Mouse (Mus musculus) limb, embryonic 12.5 days (tissue): ENCODE data around the gene Atxn2. TPM values are rescaled to one million over a fixed set of nuclear protein-coding genes. Genes with fewer than 3 reads are reported as not detected.

Experiments
- ATAC-seq: fragments of 200-750 bp; cut with Nextera tagmentation; 2 replicates; pipeline ENCODE4 v1.8.0; 2017; ENCODE audit warnings: low read depth, moderate TSS enrichment; ENCODE audit not compliant: insufficient number of reproducible peaks, insufficient read depth, low FRiP score, low TSS enrichment
- H3K27ac ChIP-seq: fragments of 300-500 bp; sonication (generic); 2 replicates; pipeline ENCODE4 v1.5.1; 2016; ENCODE audit warnings: mild to moderate bottlenecking, moderate library complexity
- H3K27me3 ChIP-seq: fragments of 300-500 bp; sonication (generic); 2 replicates; pipeline ENCODE4 v1.6.1; 2016; ENCODE audit warnings: mild to moderate bottlenecking, moderate library complexity
- H3K36me3 ChIP-seq: fragments of 300-500 bp; sonication (generic); 2 replicates; pipeline ENCODE4 v1.6.1; 2016; ENCODE audit warnings: mild to moderate bottlenecking, moderate library complexity
- H3K4me1 ChIP-seq: fragments of 300-500 bp; sonication (generic); replicated peaks from 2 replicates; pipeline ENCODE4 v1.6.1; 2016
- H3K4me2 ChIP-seq: fragments of 300-500 bp; sonication (generic); 2 replicates; pipeline ENCODE4 v1.6.1; 2016; ENCODE audit warnings: mild to moderate bottlenecking, moderate library complexity
- H3K4me3 ChIP-seq: fragments of 300-500 bp; sonication (generic); replicated peaks from 2 replicates; pipeline ENCODE4 v1.5.1; 2016; ENCODE audit warnings: mild to moderate bottlenecking
- H3K9ac ChIP-seq: fragments of 300-500 bp; sonication (generic); replicated peaks from 2 replicates; pipeline ENCODE4 v1.6.1; 2016; ENCODE audit warnings: mild to moderate bottlenecking, moderate library complexity
- H3K9me3 ChIP-seq: fragments of 300-500 bp; sonication (generic); 2 replicates; pipeline ENCODE4 v1.6.1; 2016; ENCODE audit warnings: mild to moderate bottlenecking, moderate library complexity
- WGBS: fragments of 180-500 bp; shearing (Covaris S2); methylation state at CpG from one replicate; pipeline ENCODE4 v1.1.7; 2016; 5-methylcytosine and 5-hydroxymethylcytosine counted together
- polyA plus RNA-seq: library from polyadenylated mRNA; unstranded; fragments of >200 nt; fragmentation: Nextera tagmentation; extraction: Ambion mirVana; gene quantifications from 2 replicates; pipeline ENCODE4 v1.2.1, GENCODE M21; 2016

The Atxn2 gene
- polyA plus RNA-seq = 59.8 and 79.2 TPM in 2 replicates

DNA sequence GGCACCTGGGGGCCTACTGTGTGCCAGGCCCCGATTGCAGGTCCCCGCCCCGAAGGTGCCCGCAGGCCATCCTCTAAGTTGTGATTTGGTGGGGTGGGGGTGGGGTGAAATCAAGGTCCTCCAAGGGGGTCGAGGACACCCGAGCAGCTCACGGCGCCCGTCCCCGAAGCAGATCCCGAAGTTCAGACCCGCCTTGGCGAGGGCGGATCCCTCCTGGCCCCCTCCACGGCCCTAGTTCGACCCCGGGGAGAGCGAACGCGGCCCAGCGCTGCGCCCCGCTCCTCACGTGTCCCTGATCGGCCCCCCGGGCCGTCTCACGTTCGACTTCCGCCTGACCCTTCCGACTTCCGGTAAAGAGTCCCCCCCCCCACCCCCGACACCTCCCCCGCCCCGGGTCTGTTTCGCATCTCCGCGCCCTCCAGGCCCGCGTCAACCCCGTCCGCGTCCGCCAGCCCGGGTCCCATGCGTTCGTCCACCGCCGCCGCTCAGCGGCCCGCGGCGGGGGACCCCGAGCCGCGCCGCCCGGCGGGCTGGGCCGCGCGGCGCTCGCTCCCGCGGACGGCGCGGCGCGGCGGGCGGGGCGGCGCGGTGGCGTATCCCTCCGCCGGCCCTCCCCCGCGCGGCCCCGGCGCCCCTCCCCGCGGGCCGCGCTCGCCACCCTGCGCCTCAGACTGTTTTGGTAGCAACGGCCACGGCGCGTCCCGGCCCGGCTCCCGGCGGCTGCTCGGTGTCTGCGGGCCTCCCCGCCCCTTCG lies at the start of gene Atxn2:
TSS of gene Atxn2 (plus strand) at position 164 of the 754 bp plus-strand sequence.
- Histone ChIP-seq H3K9me3 (no peaks in the 10 kb centered on the region), H3K9ac (peak within 1 kb of the TSS; percentile 96), H3K4me3 (peak within 1 kb of the TSS; percentile 98), H3K27ac (peak within 1 kb of the TSS; percentile 94), H3K27me3 (no peaks in the 10 kb centered on the region), H3K4me1 (peaks cover 29% of the 10 kb centered on the region), H3K36me3 (peaks cover 11% of the 10 kb centered on the region; the same call in 1 of the 2 replicates), H3K4me2 (peak within 1 kb of the TSS; percentile 86)
- peak; percentile 85 for ATAC-seq
- WGBS = 1% methylated on average over 90 of the region's 103 CpGs

DNA sequence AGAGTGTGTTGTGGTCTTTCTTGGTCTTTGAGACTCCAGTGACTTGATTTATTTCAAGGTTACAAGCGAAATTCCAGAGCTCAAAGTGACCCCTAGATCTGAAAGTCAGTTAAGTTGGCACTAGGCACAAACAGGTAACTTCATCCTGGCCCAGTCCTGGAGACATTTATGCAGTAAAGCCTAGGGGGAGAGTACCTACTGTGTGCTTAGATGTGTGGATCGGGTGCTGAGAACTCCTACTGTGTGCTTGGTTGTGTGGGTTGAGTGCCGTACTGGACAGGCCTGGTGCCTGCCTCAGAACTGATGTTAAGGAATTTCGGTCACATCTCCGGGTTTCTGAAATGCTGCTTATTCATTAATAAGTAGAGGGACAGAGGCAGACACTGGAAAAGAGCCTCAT lies 49.6 kb upstream of the Atxn2 start:
- no peak for ATAC-seq
- peak overlapping the region; percentile 98 for H3K4me3 ChIP-seq
- H3K9ac ChIP-seq = peak overlapping the region; percentile 89
- 80% methylated on average over 5 of the region's 5 CpGs for WGBS
- no peaks in the 10 kb centered on the region for H3K27me3 ChIP-seq
- H3K36me3 ChIP-seq = peaks cover 34% of the 10 kb centered on the region
- H3K9me3 ChIP-seq = no peaks in the 10 kb centered on the region
- H3K4me2 ChIP-seq = peak overlapping the region; percentile 87
- peaks cover 8% of the 10 kb centered on the region for H3K4me1 ChIP-seq
- no peak overlapping the region for H3K27ac ChIP-seq

DNA sequence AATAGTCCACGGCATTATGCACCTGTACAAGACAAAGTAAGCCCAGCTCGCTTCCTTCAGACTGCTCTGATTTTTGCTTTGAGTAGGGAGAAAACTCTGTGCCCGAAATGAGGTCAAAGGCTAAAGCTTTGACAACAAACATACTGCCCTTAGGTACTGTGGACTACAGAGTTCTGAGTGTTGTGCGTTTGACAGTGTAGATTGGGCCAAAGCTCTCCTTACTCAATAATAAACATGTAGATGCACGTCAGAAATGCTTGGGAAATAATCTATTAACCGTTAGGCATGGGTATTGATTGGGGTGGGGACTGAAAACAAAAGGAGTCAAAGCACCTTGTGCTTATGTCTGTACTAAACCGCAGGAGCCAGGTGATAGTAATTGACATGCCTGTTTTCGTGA lies 47.7 kb upstream of the Atxn2 start:
- Histone ChIP-seq H3K27me3 (no peaks in the 10 kb centered on the region), H3K4me3 (no peak overlapping the region), H3K27ac (no peak overlapping the region), H3K36me3 (peaks cover 52% of the 10 kb centered on the region), H3K4me1 (peaks cover 8% of the 10 kb centered on the region), H3K9ac (no peak overlapping the region), H3K9me3 (no peaks in the 10 kb centered on the region), H3K4me2 (no peak overlapping the region)
- 89% methylated on average over 8 of the region's 8 CpGs for WGBS
- ATAC-seq = no peak

DNA sequence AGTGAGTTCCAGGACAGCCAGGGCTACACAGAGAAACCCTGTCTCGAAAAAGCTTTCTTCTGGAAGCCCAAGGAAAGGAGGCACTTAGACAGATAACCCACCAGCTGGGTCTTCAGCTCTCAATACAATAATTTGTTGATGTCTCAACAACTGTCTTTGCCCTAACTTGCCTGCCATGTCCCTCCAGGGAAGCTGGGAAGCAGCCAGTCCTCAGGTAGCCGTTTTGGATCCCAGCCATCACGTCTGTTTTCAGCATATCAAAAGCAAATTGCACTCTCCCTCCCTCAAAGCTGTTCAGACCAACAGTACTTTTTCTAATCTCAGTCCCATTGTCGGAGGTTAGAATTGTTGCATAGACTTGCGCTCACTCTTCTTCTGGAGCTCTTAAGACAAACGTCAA lies 47.1 kb upstream of the Atxn2 start:
- WGBS = 77% methylated on average over 6 of the region's 6 CpGs
- H3K4me1 ChIP-seq = peaks cover 8% of the 10 kb centered on the region
- no peak overlapping the region for H3K4me3 ChIP-seq
- H3K27ac ChIP-seq = no peak overlapping the region
- H3K27me3 ChIP-seq = no peaks in the 10 kb centered on the region
- H3K4me2 ChIP-seq = no peak overlapping the region
- peaks cover 58% of the 10 kb centered on the region for H3K36me3 ChIP-seq
- H3K9me3 ChIP-seq = no peaks in the 10 kb centered on the region
- H3K9ac ChIP-seq = no peak overlapping the region
- no peak for ATAC-seq

DNA sequence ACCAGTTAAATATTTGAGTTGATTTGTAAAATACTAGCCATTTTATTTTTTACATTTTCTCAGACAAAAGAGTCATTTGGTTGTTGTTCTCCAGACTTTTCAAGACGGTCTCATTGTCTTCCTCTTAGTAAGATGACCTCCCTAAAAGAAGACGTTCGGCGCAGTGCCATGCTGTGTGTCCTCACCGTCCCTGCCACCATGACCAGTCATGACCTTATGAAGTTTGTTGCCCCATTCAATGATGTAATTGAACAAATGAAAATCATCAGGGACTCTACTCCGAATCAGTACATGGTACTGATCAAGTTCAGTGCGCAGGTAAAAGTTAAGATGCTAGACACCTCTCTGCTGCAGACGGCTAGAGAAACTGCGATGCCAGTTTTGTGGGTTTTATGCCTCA lies 46.2 kb upstream of the Atxn2 start:
- Histone ChIP-seq H3K9me3 (0 out of 2 replicates have a peak, but pooled peaks cover under 1% of the 10 kb centered on the region), H3K27me3 (no peaks in the 10 kb centered on the region), H3K9ac (no peak overlapping the region), H3K4me1 (peaks cover 8% of the 10 kb centered on the region), H3K36me3 (peaks cover 66% of the 10 kb centered on the region), H3K4me3 (no peak overlapping the region), H3K27ac (no peak overlapping the region), H3K4me2 (no peak overlapping the region)
- no peak for ATAC-seq
- WGBS = 96% methylated on average over 9 of the region's 9 CpGs

DNA sequence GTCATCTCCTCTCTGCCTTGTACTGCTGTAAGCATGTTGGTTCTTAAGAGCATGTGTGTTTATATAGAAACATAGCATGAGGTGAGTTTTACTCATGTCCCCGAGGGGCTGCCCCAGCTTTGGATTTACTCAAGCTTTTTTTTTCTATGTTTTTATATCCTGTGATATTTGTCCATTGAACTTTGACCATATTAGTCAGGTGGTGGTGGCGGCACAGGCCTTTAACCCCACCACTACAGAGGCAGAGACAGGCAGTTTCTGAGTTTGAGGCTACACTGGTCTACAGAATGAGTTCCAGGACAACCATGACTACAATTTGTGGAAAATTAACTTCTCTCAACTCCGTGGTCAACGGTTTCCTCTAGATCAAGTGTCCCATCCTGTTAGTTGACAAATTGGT lies 44.1 kb upstream of the Atxn2 start:
- H3K27ac ChIP-seq = no peak overlapping the region
- no peak overlapping the region for H3K4me2 ChIP-seq
- H3K9me3 ChIP-seq = 0 out of 2 replicates have a peak, but pooled peaks cover 5% of the 10 kb centered on the region
- no peaks in the 10 kb centered on the region for H3K27me3 ChIP-seq
- no peaks in the 10 kb centered on the region; the same call in 1 of the 2 replicates for H3K4me1 ChIP-seq
- ATAC-seq = no peak
- H3K9ac ChIP-seq = no peak overlapping the region
- H3K36me3 ChIP-seq = peaks cover 81% of the 10 kb centered on the region
- WGBS = 93% methylated on average over 4 of the region's 4 CpGs
- H3K4me3 ChIP-seq = no peak overlapping the region

DNA sequence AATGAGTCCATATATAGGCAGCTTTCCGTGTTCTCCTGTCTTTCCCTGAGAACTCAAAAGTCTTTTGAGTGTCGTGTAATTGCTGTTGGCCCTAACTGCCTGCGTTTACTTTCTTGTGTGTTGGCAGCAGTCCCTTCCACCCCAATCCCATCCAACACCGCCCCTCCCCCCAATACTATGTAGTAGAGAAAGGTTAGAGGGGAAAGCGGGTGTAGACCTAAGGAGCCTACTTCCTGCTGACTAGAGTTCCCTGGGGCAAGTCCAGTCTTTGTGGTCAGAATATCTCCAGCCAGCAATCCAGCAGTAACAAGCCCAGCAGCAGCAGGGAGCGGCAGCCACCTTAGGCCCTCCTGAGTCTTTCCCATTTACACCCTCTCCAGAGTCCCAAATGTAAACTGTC lies 42.7 kb upstream of the Atxn2 start:
- H3K9ac ChIP-seq = no peak overlapping the region
- H3K27ac ChIP-seq = no peak overlapping the region
- no peak overlapping the region for H3K4me2 ChIP-seq
- no peaks in the 10 kb centered on the region for H3K27me3 ChIP-seq
- H3K36me3 ChIP-seq = peaks cover 84% of the 10 kb centered on the region
- H3K4me1 ChIP-seq = no peaks in the 10 kb centered on the region
- no peak for ATAC-seq
- H3K9me3 ChIP-seq = 0 out of 2 replicates have a peak, but pooled peaks cover 5% of the 10 kb centered on the region
- H3K4me3 ChIP-seq = no peak overlapping the region
- WGBS = 72% methylated on average over 6 of the region's 6 CpGs

DNA sequence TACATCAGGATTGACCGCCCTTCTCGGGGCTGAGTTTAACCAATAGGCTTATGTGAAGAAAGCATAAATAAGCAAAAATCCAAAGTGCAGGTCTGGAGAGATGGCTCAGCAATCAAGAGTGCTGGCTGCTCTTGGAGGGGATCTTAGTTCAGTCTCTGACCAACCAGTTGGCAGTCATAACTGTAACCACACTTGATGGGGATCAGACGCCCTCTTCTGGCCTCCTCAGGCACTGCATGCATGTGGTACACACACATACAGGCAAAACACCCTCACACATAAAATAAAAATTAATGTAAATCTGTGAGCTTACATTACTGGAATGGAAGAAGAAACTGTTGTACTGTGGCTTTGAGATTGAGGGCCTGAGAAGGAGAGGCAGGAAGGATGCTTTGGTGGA lies 40.7 kb upstream of the Atxn2 start:
- Histone ChIP-seq H3K27me3 (no peaks in the 10 kb centered on the region), H3K9me3 (0 out of 2 replicates have a peak, but pooled peaks cover 5% of the 10 kb centered on the region), H3K4me1 (no peaks in the 10 kb centered on the region), H3K4me2 (no peak overlapping the region), H3K9ac (no peak overlapping the region), H3K27ac (no peak overlapping the region), H3K36me3 (peaks cover 84% of the 10 kb centered on the region), H3K4me3 (no peak overlapping the region)
- no peak for ATAC-seq
- 74% methylated on average over 3 of the region's 3 CpGs for WGBS

DNA sequence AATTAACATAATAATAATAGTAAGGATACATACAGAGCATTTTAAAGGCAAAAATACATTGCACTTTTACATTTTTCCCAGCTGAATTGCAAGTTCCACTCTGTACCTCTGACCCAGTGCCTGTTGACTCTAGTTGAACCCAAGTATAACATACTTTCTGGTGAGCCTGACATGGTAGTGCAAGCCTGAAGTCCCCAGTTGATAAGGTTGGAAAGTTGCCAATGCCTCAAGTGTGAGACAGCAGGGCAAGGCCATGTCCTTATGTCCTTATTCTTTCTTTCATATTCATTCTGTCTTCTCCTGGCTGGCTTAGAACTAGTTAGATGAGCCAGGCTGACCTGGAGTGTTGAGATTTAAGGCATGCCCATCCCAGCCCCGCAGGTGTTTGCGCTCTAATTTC lies 28.9 kb upstream of the Atxn2 start:
- H3K9me3 ChIP-seq = no peaks in the 10 kb centered on the region
- WGBS = 93% methylated on average over 2 of the region's 2 CpGs
- H3K36me3 ChIP-seq = peaks cover 97% of the 10 kb centered on the region
- no peak overlapping the region for H3K4me2 ChIP-seq
- H3K4me3 ChIP-seq = no peak overlapping the region
- H3K27ac ChIP-seq = no peak overlapping the region
- no peaks in the 10 kb centered on the region for H3K4me1 ChIP-seq
- no peaks in the 10 kb centered on the region for H3K27me3 ChIP-seq
- ATAC-seq = no peak
- H3K9ac ChIP-seq = no peak overlapping the region

DNA sequence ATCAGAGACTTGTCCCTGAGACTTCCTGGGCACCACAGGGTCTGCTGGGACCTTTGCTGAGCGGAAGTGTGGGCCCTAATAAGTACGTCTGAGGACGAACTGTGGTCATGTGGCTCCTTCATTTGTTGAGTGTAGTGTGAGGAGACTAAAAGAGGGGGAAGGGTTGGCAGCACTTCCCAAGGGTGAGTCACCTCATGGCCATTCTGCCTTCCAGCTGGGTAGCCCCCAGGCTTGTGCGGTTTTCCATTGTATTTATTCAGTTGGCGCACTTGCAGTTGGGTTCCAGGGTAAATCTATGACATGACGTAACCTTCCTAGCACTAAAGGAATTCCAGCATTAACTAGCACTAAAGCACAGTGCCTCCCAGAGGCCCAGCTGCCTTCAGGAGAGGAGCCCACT lies 25.6 kb upstream of the Atxn2 start:
- H3K27me3 ChIP-seq = no peaks in the 10 kb centered on the region
- no peak overlapping the region for H3K9ac ChIP-seq
- 87% methylated on average over 6 of the region's 6 CpGs for WGBS
- no peak overlapping the region for H3K4me2 ChIP-seq
- no peaks in the 10 kb centered on the region for H3K9me3 ChIP-seq
- no peak for ATAC-seq
- no peak overlapping the region for H3K4me3 ChIP-seq
- H3K36me3 ChIP-seq = peaks cover 68% of the 10 kb centered on the region
- H3K27ac ChIP-seq = no peak overlapping the region
- H3K4me1 ChIP-seq = no peaks in the 10 kb centered on the region

DNA sequence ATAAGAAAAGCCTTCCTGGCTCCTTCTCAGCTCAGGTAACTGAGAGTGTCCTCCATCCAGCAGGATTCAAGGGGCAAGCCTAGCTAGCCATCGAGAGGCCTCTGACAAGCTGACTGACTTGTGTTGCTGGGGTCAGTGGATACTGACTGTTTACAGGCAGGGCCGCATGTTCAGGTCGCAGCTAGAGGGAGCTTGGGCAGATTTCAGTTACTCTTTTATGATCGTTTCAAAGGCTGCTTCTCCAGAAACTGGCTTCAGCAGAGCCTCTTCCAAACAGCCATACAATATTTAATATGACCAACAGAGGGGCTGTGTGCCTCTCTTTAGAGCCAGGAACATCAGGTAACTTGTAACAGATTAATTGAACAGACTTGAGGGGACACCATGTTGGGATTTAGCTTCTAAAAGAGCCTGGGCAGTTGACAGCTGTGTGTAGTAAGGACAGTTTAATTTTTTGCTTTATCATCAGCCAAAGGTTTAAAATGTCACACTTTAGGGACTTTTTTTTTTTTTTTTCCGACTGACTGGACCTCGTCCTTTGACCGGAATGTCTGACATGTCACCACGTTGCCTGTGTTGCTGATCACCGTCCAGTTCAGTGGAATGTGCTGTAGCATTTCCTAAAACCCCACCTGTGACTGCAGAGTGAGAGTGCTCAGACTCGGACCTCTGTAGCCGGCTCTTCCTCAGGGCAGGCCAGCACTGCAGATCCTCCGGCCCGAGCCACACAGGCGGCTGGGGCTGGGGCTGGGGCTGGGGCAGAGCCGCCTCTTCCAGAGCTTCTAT lies 24.8 kb upstream of the Atxn2 start:
- WGBS = 82% methylated on average over 15 of the region's 15 CpGs
- H3K4me3 ChIP-seq = no peak overlapping the region
- ATAC-seq = no peak
- H3K4me2 ChIP-seq = no peak overlapping the region
- no peaks in the 10 kb centered on the region for H3K9me3 ChIP-seq
- H3K27ac ChIP-seq = no peak overlapping the region
- H3K4me1 ChIP-seq = no peaks in the 10 kb centered on the region
- no peak overlapping the region for H3K9ac ChIP-seq
- no peaks in the 10 kb centered on the region for H3K27me3 ChIP-seq
- peaks cover 60% of the 10 kb centered on the region for H3K36me3 ChIP-seq
